Mouse (Mus musculus) mouse embryonic stem cell (cell line): ENCODE results near the gene Gsdma2.

ENCODE experiments used
- in situ Hi-C, 2 experiments: fragments of 300-500 bp; cut with MboI; formaldehyde crosslinking; loops; 1 replicate in 1 of 2; 3 replicates in 1 of 2; pipeline ENCODE4 v1.14.3; 2019 to 2020; ENCODE audit warnings: low sequenced_read_pairs in 2 of 2, low pct_unique_long_range_greater_than_20kb in 1 of 2, mixed read lengths in 1 of 2; ENCODE audit not compliant: unreplicated experiment in 1 of 2

The Gsdma2 gene

DNA sequence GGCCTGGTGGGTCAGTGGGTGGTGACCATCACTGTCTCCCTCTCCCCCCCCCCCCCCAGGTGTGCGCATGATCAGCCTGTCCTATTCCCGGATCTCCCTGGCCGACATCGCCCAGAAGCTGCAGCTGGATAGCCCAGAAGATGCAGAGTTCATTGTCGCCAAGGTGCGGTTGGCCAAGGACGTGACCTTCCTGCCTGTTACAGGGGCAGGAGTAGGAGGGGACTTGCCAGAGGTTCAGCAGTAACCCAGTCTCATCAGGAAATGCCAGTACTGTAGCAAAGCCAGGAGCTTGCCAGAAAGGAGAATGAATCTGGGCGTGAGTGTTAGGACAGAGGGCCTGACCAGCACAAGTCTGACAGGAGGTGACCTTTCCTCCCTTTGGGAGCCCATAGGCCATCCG lies 47.2 kb downstream of the Gsdma2 start:
- in situ Hi-C loops = no loop called here

DNA sequence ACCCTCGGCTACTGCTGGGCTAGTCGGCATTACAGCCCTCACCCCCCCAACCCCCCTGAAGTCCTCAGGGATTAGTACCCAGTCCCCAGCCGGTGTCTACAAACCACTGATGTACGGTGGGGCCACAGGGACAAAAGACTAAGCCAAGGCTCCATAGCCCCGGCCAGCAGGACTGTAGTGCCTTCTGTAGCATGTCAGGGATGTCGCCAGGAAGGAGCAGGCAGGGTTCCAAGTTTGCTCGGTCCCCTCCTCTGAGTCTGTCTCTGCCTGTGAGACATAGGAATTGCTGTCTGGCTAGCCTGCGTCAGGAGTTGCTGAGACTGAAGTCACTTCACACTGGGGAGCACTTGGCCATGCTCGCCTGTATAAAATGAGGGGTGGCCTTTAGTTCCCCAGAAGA lies 47.7 kb downstream of the Gsdma2 start:
- in situ Hi-C loops = no loop called here

DNA sequence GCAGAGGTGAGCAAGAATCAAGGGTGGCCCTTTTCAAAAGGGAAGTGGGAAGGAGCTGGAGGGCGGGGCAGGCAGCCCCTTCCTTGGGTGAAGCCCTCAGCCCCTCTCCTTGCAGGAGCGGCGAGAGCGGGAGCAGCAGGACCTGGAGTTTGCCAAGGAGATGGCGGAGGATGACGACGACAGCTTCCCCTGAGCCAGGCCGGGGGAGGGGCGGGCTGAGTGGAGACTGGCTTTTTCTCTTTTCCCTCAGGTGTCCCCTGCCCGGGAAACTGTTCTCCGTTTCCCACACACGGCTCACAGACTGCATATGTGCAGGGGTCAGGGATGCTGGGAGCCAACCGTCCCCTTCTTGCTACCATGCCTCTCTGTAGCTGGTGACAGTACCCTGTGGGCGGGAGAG lies 48.8 kb downstream of the Gsdma2 start:
- in situ Hi-C loops = loop anchor here in 1 of 2 experiments (5.0 kb wide), 1 partner anchor 87 kb away; no protein-coding TSS in a partner anchor

- in situ Hi-C loops = loop anchor here in 1 of 2 experiments (5.0 kb wide), 1 partner anchor 86 kb away; no protein-coding TSS in a partner anchor
Observed at GRCm38 (mm10) chr11:98696454-98697216, 50.1 kb downstream of the Gsdma2 start.

- in situ Hi-C loops = loop anchor here in 1 of 2 experiments (5.0 kb wide), 1 partner anchor 85 kb away; no protein-coding TSS in a partner anchor
Observed at GRCm38 (mm10) chr11:98697225-98697624, 50.7 kb downstream of the Gsdma2 start.

- in situ Hi-C loops = loop anchor here in 1 of 2 experiments (5.0 kb wide), 1 partner anchor 83 kb away; no protein-coding TSS in a partner anchor
Observed at GRCm38 (mm10) chr11:98698849-98699640, 52.5 kb downstream of the Gsdma2 start.

- in situ Hi-C loops = loop anchor here in 1 of 2 experiments (5.0 kb wide), 1 partner anchor 82 kb away; no protein-coding TSS in a partner anchor
Observed at GRCm38 (mm10) chr11:98699911-98700310, 53.4 kb downstream of the Gsdma2 start.

DNA sequence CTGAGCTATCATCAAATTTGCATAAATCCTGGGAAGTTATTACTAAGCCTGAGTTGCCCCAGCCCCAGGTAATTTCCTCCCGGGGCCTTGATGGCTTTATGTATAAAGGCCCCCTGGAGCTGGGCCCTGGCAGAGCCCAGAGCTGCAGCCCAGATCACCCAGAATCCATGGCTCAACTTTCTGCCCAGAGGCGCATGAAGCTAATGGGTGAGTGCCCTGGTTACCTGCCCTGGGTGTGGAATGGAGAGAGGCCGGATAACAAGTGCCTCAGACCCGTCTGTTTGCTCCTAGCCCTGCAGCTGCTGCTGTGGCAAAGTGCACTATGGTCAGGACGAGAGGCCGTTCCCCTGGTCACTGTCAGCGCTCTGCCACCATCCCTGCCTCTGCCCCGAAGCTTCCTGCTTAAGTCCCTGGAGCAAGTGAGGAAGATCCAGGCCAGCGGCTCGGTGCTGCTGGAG lies 54.7 kb downstream of the Gsdma2 start, which contains the start of gene Csf3:
Gene Csf3, plus strand, starts transcription at position 51 of the 458 bp plus-strand sequence.
- in situ Hi-C loops = no loop called here

DNA sequence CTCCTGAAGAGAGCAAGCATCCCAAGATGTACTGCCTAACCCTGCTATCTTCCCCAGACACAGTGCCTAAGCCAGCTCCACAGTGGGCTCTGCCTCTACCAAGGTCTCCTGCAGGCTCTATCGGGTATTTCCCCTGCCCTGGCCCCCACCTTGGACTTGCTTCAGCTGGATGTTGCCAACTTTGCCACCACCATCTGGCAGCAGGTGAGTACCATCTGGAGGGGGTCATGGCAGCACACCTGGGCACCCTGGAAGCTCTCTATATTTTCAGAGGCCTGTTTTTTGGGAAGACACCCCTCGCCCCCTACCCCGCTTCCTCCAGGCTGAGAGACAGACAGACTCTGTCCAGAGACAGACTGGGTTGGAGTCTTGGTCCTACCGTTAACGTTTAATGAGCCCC lies 55.8 kb downstream of the Gsdma2 start:
- in situ Hi-C loops = no loop called here

GRCm38 (mm10) chr11:98705021-98705420 lies 58.5 kb downstream of the Gsdma2 start:
- in situ Hi-C loops = no loop called here
